Mouse (Mus musculus) splenic B cell, adult 2 months (primary cell): Measurements from ENCODE around the gene Olfr1382.
"Not testable (repeated sequence)": the region's sequence is repeated elsewhere in the genome, so short reads cannot be mapped to it uniquely, and the experiment has no call there.

Source experiments
- DNase-seq: peaks from one replicate; pipeline ENCODE4 v3.0.0-alpha.2; 2011; ENCODE audit warnings: low read depth, low spot score
- H3K27me3 ChIP-seq: 2 replicates; pipeline ENCODE4 v1.6.1; 2012; ENCODE audit warnings: mild to moderate bottlenecking, low read length, moderate library complexity, mixed read lengths; ENCODE audit not compliant: control insufficient read depth, poor library complexity, insufficient read depth, severe bottlenecking
- H3K36me3 ChIP-seq: 2 replicates; pipeline ENCODE4 v1.6.1; 2012; ENCODE audit warnings: mild to moderate bottlenecking, low read length, moderate library complexity, mixed read lengths; ENCODE audit not compliant: control insufficient read depth, poor library complexity, insufficient read depth, severe bottlenecking

The Olfr1382 gene

DNA sequence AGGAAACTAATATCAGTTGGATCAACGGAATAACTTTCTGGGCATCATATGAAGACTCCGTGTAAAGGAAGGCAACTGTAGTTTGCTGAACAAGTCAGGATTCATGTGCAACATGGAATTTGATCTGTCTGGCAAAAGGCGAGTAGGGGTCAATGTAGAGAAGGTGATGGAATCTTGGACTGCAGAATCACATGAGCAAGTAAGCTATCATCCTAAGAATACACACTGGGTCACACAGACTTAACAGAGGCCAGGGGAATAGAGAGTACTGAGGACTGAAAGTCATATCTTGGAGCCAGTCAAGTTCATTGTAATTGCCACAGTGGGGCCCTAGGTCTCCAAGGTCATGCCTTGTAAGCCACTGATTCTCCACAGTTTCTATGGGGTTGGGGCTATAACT, at the start of gene Olfr1382:
Olfr1382 (plus strand) TSS at position 301 of the 400 bp plus-strand sequence.
- no peaks in the 10 kb centered on the region for H3K36me3 ChIP-seq
- DNase-seq: no peak
- no peaks in the 10 kb centered on the region for H3K27me3 ChIP-seq

DNA sequence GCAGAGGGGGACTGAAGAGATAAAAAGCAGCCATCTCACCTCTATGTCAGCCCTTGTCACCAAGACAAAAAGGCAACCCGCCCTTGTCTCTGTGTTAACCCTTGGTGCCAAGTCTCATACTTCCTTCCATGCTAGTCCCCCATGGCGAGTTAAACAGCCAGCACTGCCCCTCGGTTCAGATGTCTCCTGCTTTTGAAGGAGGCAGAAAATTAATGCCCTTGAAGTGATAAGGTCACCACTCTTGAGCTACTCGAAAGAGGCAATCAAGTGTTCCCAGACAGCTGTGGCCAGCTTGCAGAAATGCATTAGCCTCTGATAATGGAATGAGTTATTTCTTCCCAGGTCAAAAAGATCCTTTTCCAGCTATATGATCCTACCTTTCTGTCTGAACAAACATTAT, 42.1 kb upstream of the Olfr1382 start:
- Histone ChIP-seq H3K36me3 (no peaks in the 10 kb centered on the region), H3K27me3 (no peaks in the 10 kb centered on the region)
- DNase-seq: no peak

DNA sequence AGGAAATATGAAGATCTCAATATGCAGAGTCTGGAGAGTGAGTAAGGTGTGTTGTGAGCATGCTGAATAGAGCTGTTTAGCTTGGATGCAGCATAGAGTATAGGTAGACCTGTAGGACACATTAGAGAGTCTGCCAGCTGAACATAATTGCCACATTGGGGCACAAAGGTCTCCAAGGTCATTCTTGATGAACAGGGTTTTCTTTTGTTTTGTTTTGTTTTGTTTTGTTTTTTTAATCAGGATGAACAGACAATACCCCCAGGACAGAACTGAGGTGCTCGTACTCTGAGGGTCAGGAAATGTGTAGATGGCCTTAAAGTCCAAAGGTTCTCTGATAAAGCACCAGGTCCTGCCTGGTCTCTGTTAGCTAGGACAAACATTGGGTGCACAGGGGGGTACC, 39.3 kb upstream of the Olfr1382 start, which contains the start of gene Olfr1385:
Olfr1385 (plus strand) TSS at position 301 of the 400 bp plus-strand sequence.
- DNase-seq, H3K27me3 ChIP-seq, H3K36me3 ChIP-seq: not testable (repeated sequence)

DNA sequence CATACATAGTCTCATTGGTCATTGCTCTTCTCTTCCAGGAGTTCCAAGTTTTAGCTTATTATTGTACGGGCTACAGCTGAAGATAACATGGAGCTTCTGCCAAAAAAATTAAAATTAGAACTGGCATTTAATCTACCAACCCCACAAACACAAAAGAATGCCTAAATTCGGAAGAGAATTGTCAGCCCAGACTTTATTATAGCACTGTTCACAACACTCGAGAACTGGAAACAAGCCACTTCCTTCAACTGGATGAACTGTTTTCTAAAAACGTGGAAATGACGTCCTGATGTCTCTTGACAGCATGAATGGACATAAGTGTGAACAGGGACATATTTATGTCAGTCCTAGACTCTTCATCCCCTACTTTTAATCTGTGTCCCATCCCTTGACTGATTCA, 10.0 kb upstream of the Olfr1382 start:
- H3K36me3 ChIP-seq: no peaks in the 10 kb centered on the region
- no peak for DNase-seq
- no peaks in the 10 kb centered on the region for H3K27me3 ChIP-seq

DNA sequence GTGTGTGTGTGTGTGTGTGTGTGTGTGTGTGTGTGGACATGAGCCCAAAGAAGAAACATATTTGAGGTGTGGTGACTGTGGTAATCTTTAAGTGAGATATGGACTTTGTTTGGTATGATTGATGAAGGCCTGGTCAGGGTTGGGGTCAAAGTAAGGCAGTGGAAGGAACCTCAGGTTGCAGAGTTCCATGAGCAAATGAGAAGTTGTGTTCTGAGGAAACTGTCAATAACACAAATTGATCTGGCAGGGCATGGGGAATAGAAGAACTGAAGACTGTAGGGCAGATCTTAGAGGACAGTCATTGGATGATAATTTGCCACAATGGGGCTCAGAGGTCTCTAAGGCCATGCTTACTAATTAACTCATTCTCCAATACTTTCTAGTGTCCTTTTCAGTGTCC, 8.7 kb upstream of the Olfr1382 start, which contains the start of gene Olfr1383:
Olfr1383 (plus strand) TSS at position 301 of the 400 bp plus-strand sequence.
- Histone ChIP-seq H3K27me3 (no peaks in the 10 kb centered on the region), H3K36me3 (no peaks in the 10 kb centered on the region)
- DNase-seq: no peak

DNA sequence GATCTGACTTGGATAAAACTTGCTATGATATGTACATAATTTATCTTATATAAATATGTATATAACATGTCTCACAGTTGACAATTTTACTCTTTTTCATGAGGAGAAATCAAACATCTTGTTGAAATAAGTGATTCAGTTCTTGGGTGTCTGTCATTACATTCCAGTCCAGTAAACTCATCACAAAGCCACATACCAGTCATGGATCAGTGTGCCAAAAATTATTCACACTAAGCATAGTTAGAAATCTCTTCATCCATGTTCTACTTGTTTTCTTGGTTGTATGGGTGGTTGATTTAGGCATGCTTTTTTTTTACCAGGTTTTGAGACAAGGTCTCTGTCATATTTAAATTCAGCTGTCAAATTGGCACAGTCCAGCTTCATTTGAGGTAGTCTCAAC, 4.7 kb downstream of the Olfr1382 start:
- no peak for DNase-seq
- H3K36me3 ChIP-seq: no peaks in the 10 kb centered on the region
- no peaks in the 10 kb centered on the region for H3K27me3 ChIP-seq

DNA sequence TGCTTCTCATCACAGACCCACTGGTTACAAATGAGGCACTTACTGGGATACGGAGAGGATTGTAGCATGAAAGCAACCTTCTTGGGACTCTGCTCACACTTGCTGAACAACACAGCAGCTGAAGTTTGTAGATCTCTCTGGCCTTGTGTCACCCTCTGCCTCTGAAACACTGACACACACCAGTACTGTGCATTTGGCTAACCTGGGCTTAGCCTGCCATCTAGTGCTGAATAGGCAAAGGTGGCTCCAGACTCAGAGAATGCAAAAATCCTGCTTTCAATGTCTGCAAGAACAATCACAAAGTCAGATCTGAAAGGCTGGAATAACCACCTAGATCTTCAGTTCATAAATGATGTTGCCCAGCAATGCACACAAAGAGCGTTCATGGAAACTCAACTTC, 8.6 kb downstream of the Olfr1382 start:
- not testable (repeated sequence) for DNase-seq, H3K27me3 ChIP-seq, H3K36me3 ChIP-seq

DNA sequence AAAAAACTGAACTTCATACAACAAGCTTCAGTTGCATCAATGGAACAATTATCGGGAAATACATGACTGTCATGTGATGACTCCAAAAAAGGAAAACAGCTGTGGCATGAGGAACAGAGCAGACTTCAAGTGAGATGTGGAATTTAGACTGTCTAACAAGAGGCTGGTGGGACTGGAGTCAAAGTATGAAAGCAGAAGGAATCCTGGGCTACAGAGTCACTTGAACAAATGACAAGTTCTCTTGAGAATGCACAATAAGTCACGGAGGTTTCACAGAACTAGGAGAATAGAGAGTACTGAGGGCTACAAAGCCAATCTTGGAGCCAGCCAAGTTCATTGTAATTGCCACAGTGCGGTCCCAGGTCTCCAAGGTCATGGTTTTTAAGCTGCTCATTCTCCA, 15.1 kb downstream of the Olfr1382 start, which contains the start of gene Olfr1381:
Olfr1381 (plus strand) TSS at position 301 of the 400 bp plus-strand sequence.
- H3K27me3 ChIP-seq, H3K36me3 ChIP-seq, DNase-seq: not testable (repeated sequence)

DNA sequence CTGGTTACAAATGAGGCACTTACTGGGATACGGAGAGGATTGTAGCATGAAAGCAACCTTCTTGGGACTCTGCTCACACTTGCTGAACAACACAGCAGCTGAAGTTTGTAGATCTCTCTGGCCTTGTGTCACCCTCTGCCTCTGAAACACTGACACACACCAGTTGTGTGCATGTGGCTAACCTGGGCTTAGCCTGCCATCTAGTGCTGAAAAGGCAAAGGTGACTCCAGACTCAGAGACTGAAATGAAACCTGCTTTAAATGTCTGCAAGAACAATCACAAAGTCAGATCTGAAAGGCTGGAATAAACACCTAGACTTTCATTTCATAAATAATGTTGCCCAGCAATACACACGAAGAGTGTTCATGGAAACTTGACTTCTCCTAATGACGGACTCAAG, 26.0 kb downstream of the Olfr1382 start:
- H3K36me3 ChIP-seq, H3K27me3 ChIP-seq, DNase-seq: not testable (repeated sequence)

DNA sequence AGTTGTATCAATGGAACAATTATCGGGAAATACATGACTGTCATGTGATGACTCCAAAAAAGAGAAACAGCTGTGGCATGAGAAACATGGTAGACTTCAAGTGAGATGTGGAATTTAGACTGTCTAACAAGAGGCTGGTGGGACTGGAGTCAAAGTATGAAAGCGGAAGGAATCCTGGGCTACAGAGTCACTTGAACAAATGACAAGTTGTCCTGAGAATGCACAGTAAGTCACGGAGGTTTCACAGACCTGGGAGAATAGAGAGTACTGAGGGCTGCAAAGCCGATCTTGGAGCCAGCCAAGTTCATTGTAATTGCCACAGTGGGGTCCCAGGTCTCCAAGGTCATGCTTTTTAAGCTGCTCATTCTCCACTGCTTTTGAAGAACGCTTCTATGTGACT, 28.5 kb downstream of the Olfr1382 start, which contains the start of gene Olfr1380:
Olfr1380 (plus strand) TSS at position 301 of the 400 bp plus-strand sequence.
- DNase-seq, H3K27me3 ChIP-seq, H3K36me3 ChIP-seq: not testable (repeated sequence)

DNA sequence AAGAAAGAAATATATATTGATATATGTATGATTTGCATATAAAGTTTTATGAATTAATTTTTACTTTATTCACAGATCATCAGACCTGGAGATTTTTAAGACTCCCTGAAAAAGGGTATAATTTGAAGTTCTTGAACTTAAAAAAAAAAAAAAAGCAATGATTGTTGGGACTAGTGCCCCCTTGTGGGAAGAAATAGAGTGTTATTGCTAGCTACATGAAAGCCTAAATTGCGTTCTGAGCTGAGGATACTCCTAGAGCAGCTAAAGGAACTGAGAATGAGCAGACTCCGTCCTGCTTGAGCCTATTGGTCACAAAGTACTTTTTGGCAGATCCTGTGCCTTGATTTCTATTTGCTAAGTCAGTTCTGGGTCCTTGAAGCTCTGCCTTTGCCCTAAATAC, 47.0 kb downstream of the Olfr1382 start:
- peak; percentile 15 for DNase-seq
- not testable (repeated sequence) for H3K27me3 ChIP-seq, H3K36me3 ChIP-seq

DNA sequence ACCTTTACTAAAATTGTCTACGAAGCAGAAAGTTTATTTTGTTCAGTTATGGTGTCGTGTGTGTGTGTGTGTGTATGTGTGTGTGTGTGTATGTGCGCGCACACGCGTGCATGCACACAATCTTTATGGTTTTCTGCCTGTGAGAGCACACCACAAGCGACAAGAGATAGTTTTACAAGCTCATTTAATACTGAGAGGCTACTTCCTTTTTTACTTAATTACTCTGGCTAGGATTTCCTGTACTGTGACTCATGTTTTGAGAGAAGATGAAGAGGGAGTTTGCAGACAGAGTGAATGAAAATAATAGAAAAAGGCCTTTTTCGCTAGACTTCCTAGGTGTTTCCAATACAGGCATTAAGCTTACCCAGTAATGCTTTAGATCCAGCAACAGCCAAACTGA, 52.4 kb downstream of the Olfr1382 start:
- not testable (repeated sequence) for H3K36me3 ChIP-seq, DNase-seq, H3K27me3 ChIP-seq
